Mouse (Mus musculus) telencephalon, adult 2 months (tissue): ENCODE results near the gene Tedc1.
A peak's percentile ranks its signal among the peaks of the same experiment; 100 is the strongest.
"Not testable (repeated sequence)": the region's sequence is repeated elsewhere in the genome, so short reads cannot be mapped to it uniquely, and the experiment has no call there.

Experiments used
- DNase-seq: peaks from one replicate; pipeline ENCODE4 v3.0.0-alpha.2; 2011; ENCODE audit warnings: low read depth, low spot score

Gene Tedc1

GRCm38 (mm10) chr12:113152991-113153525 is 3.2 kb upstream of the Tedc1 start:
- no peak for DNase-seq

GRCm38 (mm10) chr12:113153971-113154370 is 2.2 kb upstream of the Tedc1 start:
- DNase-seq, result no peak

- DNase-seq, result no peak
These were observed 1.5 kb upstream of the Tedc1 start for GRCm38 (mm10) chr12:113154747-113155075.

- DNase-seq, result no peak
These were observed 997 bp upstream of the Tedc1 start for GRCm38 (mm10) chr12:113155076-113155771.

- DNase-seq, result no peak
These were observed 314 bp downstream of the Tedc1 start for GRCm38 (mm10) chr12:113156540-113156929.

GRCm38 (mm10) chr12:113157002-113157401 is 781 bp downstream of the Tedc1 start:
- DNase-seq, result no peak

GRCm38 (mm10) chr12:113157521-113157920 is 1.3 kb downstream of the Tedc1 start:
- DNase-seq, result no peak

- DNase-seq, result no peak
These were observed 1.8 kb downstream of the Tedc1 start for GRCm38 (mm10) chr12:113157971-113158370.

GRCm38 (mm10) chr12:113163561-113164006 is 7.4 kb downstream of the Tedc1 start:
- DNase-seq, result peak; percentile 58

GRCm38 (mm10) chr12:113168031-113168536 is 11.9 kb downstream of the Tedc1 start:
- DNase-seq, result no peak

GRCm38 (mm10) chr12:113176960-113177725 is 20.9 kb downstream of the Tedc1 start:
- no peak for DNase-seq

- DNase-seq, result no peak
These were observed 24.8 kb downstream of the Tedc1 start for GRCm38 (mm10) chr12:113181020-113181419.

- no peak for DNase-seq
These were observed 28.7 kb downstream of the Tedc1 start for GRCm38 (mm10) chr12:113184945-113185344.

- no peak for DNase-seq
These were observed 29.4 kb downstream of the Tedc1 start, which contains the start of gene Tmem121 for GRCm38 (mm10) chr12:113185442-113186291. TSS of gene Tmem121 (plus strand) at chr12:113185930.

GRCm38 (mm10) chr12:113186326-113187010 is 30.2 kb downstream of the Tedc1 start:
- no peak for DNase-seq

GRCm38 (mm10) chr12:113187011-113187375 is 30.8 kb downstream of the Tedc1 start:
- DNase-seq, result no peak

- peak; percentile 70 for DNase-seq
These were observed 31.5 kb downstream of the Tedc1 start for GRCm38 (mm10) chr12:113187584-113188295.

GRCm38 (mm10) chr12:113188349-113189055 is 32.3 kb downstream of the Tedc1 start:
- no peak for DNase-seq

GRCm38 (mm10) chr12:113193423-113193822 is 37.2 kb downstream of the Tedc1 start:
- DNase-seq, result no peak

GRCm38 (mm10) chr12:113199132-113199531 is 42.9 kb downstream of the Tedc1 start:
- not testable (repeated sequence) for DNase-seq
